Mouse (Mus musculus) kidney, embryonic 14.5 days (tissue): Measurements from ENCODE around the gene Srp68. TPM values are rescaled to one million over a fixed set of nuclear protein-coding genes. Genes with fewer than 3 reads are reported as not detected.

ENCODE experiments used
- ATAC-seq: fragments of 200-750 bp; cut with Nextera tagmentation; 2 replicates; pipeline ENCODE4 v1.8.0; 2017; ENCODE audit warnings: moderate number of reproducible peaks, mild to moderate bottlenecking, moderate TSS enrichment, moderate library complexity; ENCODE audit not compliant: low FRiP score, low TSS enrichment
- H3K27ac ChIP-seq: fragments of 300-500 bp; sonication (generic); 2 replicates; pipeline ENCODE4 v1.5.1; 2014; ENCODE audit warnings: low read depth, mild to moderate bottlenecking, low read length, moderate library complexity, mixed read lengths
- H3K27me3 ChIP-seq: fragments of 300-500 bp; sonication (generic); 2 replicates; pipeline ENCODE4 v1.6.1; 2014; ENCODE audit warnings: mild to moderate bottlenecking, low read length; ENCODE audit not compliant: control insufficient read depth, insufficient read depth
- H3K36me3 ChIP-seq: fragments of 300-500 bp; sonication (generic); 2 replicates; pipeline ENCODE4 v1.6.1; 2014; ENCODE audit warnings: low read length, mixed read lengths; ENCODE audit not compliant: control insufficient read depth, insufficient read depth
- H3K4me1 ChIP-seq: fragments of 300-500 bp; sonication (generic); 2 replicates; pipeline ENCODE4 v1.6.1; 2014; ENCODE audit warnings: low read length, mixed read lengths; ENCODE audit not compliant: control insufficient read depth, insufficient read depth
- H3K4me2 ChIP-seq: fragments of 300-500 bp; sonication (generic); replicated peaks from 2 replicates; pipeline ENCODE4 v1.6.1; 2014; ENCODE audit warnings: low read depth, mild to moderate bottlenecking, low read length
- H3K4me3 ChIP-seq: fragments of 300-500 bp; sonication (generic); 2 replicates; pipeline ENCODE4 v1.5.1; 2014; ENCODE audit warnings: mild to moderate bottlenecking, low read length
- H3K9ac ChIP-seq: fragments of 300-500 bp; sonication (generic); 2 replicates; pipeline ENCODE4 v1.6.1; 2014; ENCODE audit warnings: low read depth, mild to moderate bottlenecking, low read length, moderate library complexity
- H3K9me3 ChIP-seq: fragments of 300-500 bp; sonication (generic); 2 replicates; pipeline ENCODE4 v1.6.1; 2016; ENCODE audit warnings: low read length; ENCODE audit not compliant: control insufficient read depth
- WGBS: fragments of 180-500 bp; shearing (Covaris S2); extraction: QIAGEN DNeasy Blood & Tissue Kit; methylation state at CpG from one replicate; pipeline ENCODE4 v1.1.7; 2014; 5-methylcytosine and 5-hydroxymethylcytosine counted together
- polyA plus RNA-seq: library from polyadenylated mRNA; unstranded; fragments of >200 nt; fragmentation: Nextera tagmentation; extraction: Ambion mirVana; gene quantifications from 2 replicates; pipeline ENCODE4 v1.2.1, GENCODE M21; 2014

Srp68 gene
- polyA plus RNA-seq, 1 experiment from 2014 or later: 85.6 TPM

- peaks cover 25% of the 10 kb centered on the region; the same call in 1 of the 2 replicates for H3K4me1 ChIP-seq
- peaks cover 7% of the 10 kb centered on the region; the same call in 1 of the 2 replicates for H3K9me3 ChIP-seq
- 8% methylated on average over 53 of the region's 53 CpGs for WGBS
- H3K9ac ChIP-seq: peak overlapping the region; percentile 48
- peaks cover 32% of the 10 kb centered on the region for H3K27me3 ChIP-seq
- H3K4me2 ChIP-seq: peak overlapping the region; percentile 60
- no peak overlapping the region for H3K27ac ChIP-seq
- peak; percentile 17; the same call in 1 of the 2 replicates for ATAC-seq
- H3K36me3 ChIP-seq: no peaks in the 10 kb centered on the region
- peak overlapping the region; percentile 37 for H3K4me3 ChIP-seq
Measured at GRCm38 (mm10) chr11:116221931-116222739, 51.9 kb downstream of the Srp68 start.

GRCm38 (mm10) chr11:116219885-116220284 lies 54.1 kb downstream of the Srp68 start:
- no peak overlapping the region for H3K9ac ChIP-seq
- no peak overlapping the region for H3K27ac ChIP-seq

GRCm38 (mm10) chr11:116218737-116219400 lies 55.1 kb downstream of the Srp68 start:
- 62% methylated on average over 7 of the region's 7 CpGs for WGBS
- no peak overlapping the region for H3K4me3 ChIP-seq
- H3K27ac ChIP-seq: peak overlapping the region; percentile 49; the same call in 1 of the 2 replicates
- H3K9me3 ChIP-seq: peaks cover 7% of the 10 kb centered on the region; the same call in 1 of the 2 replicates
- peaks cover 28% of the 10 kb centered on the region for H3K27me3 ChIP-seq
- ATAC-seq: peak; percentile 26; the same call in 1 of the 2 replicates
- no peak overlapping the region for H3K9ac ChIP-seq
- H3K4me2 ChIP-seq: no peak overlapping the region
- H3K36me3 ChIP-seq: no peaks in the 10 kb centered on the region
- H3K4me1 ChIP-seq: peaks cover 25% of the 10 kb centered on the region; the same call in 1 of the 2 replicates

More at GRCm38 (mm10) chr11:116219885-116220284, 54.1 kb downstream of the Srp68 start:
- peaks cover 29% of the 10 kb centered on the region for H3K27me3 ChIP-seq
- no peaks in the 10 kb centered on the region for H3K36me3 ChIP-seq
- no peak for ATAC-seq
- 19% methylated on average over 4 of the region's 4 CpGs for WGBS
- peaks cover 7% of the 10 kb centered on the region; the same call in 1 of the 2 replicates for H3K9me3 ChIP-seq
- peaks cover 25% of the 10 kb centered on the region; the same call in 1 of the 2 replicates for H3K4me1 ChIP-seq
- H3K4me2 ChIP-seq: no peak overlapping the region
- H3K4me3 ChIP-seq: no peak overlapping the region

GRCm38 (mm10) chr11:116218263-116218662 lies 55.8 kb downstream of the Srp68 start:
- Histone ChIP-seq H3K27ac (peak overlapping the region; percentile 27; the same call in 1 of the 2 replicates), H3K4me3 (no peak overlapping the region), H3K4me2 (no peak overlapping the region), H3K27me3 (peaks cover 22% of the 10 kb centered on the region), H3K9me3 (peaks cover 7% of the 10 kb centered on the region; the same call in 1 of the 2 replicates), H3K9ac (no peak overlapping the region), H3K4me1 (peaks cover 25% of the 10 kb centered on the region; the same call in 1 of the 2 replicates), H3K36me3 (no peaks in the 10 kb centered on the region)
- 52% methylated on average over 2 of the region's 2 CpGs for WGBS
- ATAC-seq: no peak

GRCm38 (mm10) chr11:116216549-116216948 lies 57.5 kb downstream of the Srp68 start:
- peaks cover 6% of the 10 kb centered on the region for H3K27me3 ChIP-seq
- H3K4me1 ChIP-seq: peaks cover 15% of the 10 kb centered on the region; the same call in 1 of the 2 replicates
- H3K27ac ChIP-seq: no peak overlapping the region
- H3K9ac ChIP-seq: 0 out of 2 replicates have a peak overlapping the region, but pooled peaks have one; percentile 12
- H3K4me3 ChIP-seq: no peak overlapping the region
- H3K9me3 ChIP-seq: peaks cover 4% of the 10 kb centered on the region; the same call in 1 of the 2 replicates
- ATAC-seq: no peak
- WGBS: 77% methylated on average over 11 of the region's 11 CpGs
- H3K36me3 ChIP-seq: no peaks in the 10 kb centered on the region
- no peak overlapping the region for H3K4me2 ChIP-seq

- ATAC-seq: no peak
- no peak overlapping the region for H3K4me2 ChIP-seq
Measured at GRCm38 (mm10) chr11:116215991-116216390, 58.0 kb downstream of the Srp68 start.

GRCm38 (mm10) chr11:116215181-116215580 lies 58.8 kb downstream of the Srp68 start:
- H3K36me3 ChIP-seq: no peaks in the 10 kb centered on the region
- H3K4me1 ChIP-seq: peaks cover 15% of the 10 kb centered on the region; the same call in 1 of the 2 replicates
- no peak overlapping the region for H3K9ac ChIP-seq
- no peak overlapping the region for H3K4me3 ChIP-seq
- no peaks in the 10 kb centered on the region for H3K27me3 ChIP-seq
- H3K9me3 ChIP-seq: no peaks in the 10 kb centered on the region
- WGBS: 86% methylated on average over 7 of the region's 7 CpGs
- no peak for ATAC-seq
- H3K27ac ChIP-seq: no peak overlapping the region
- H3K4me2 ChIP-seq: no peak overlapping the region

More at GRCm38 (mm10) chr11:116215991-116216390, 58.0 kb downstream of the Srp68 start:
- Histone ChIP-seq H3K4me3 (no peak overlapping the region), H3K27ac (no peak overlapping the region), H3K4me1 (peaks cover 15% of the 10 kb centered on the region; the same call in 1 of the 2 replicates), H3K9ac (0 out of 2 replicates have a peak overlapping the region, but pooled peaks have one; percentile 12), H3K36me3 (no peaks in the 10 kb centered on the region), H3K27me3 (peaks cover under 1% of the 10 kb centered on the region; the same call in 1 of the 2 replicates), H3K9me3 (no peaks in the 10 kb centered on the region)
- 78% methylated on average over 6 of the region's 6 CpGs for WGBS

- no peaks in the 10 kb centered on the region for H3K27me3 ChIP-seq
- no peaks in the 10 kb centered on the region for H3K9me3 ChIP-seq
- no peak overlapping the region for H3K4me3 ChIP-seq
- ATAC-seq: no peak
- H3K9ac ChIP-seq: no peak overlapping the region
- H3K27ac ChIP-seq: no peak overlapping the region
- WGBS: 75% methylated on average over 13 of the region's 13 CpGs
- H3K4me1 ChIP-seq: peaks cover 5% of the 10 kb centered on the region; the same call in 1 of the 2 replicates
- H3K4me2 ChIP-seq: no peak overlapping the region
- no peaks in the 10 kb centered on the region for H3K36me3 ChIP-seq
Measured at GRCm38 (mm10) chr11:116213877-116214510, 60.0 kb downstream of the Srp68 start.
